Mouse (Mus musculus): ENCODE results near the gene Fancf.

Gene Fancf

GRCm38 (mm10) chr7:51862097-51862492, at the start of gene Fancf:
Gene Fancf, minus strand, starts transcription at chr7:51862267.
- peak; percentile 96 for DNase-seq (ENCODE audit: inconsistent ontology term)

- no peak for DNase-seq (ENCODE audit: inconsistent ontology term)
Observed at GRCm38 (mm10) chr7:51899066-51899465, 37.0 kb upstream of the Fancf start.

- DNase-seq (ENCODE audit: inconsistent ontology term) = no peak
Observed at GRCm38 (mm10) chr7:51894939-51895338, 32.9 kb upstream of the Fancf start.

GRCm38 (mm10) chr7:51894133-51894801, 32.2 kb upstream of the Fancf start:
- DNase-seq (ENCODE audit: inconsistent ontology term) = no peak

GRCm38 (mm10) chr7:51893008-51893407, 30.9 kb upstream of the Fancf start:
- no peak for DNase-seq (ENCODE audit: inconsistent ontology term)

- peak; percentile 50 for DNase-seq (ENCODE audit: inconsistent ontology term)
Observed at GRCm38 (mm10) chr7:51892224-51892965, 30.3 kb upstream of the Fancf start.

- DNase-seq (ENCODE audit: inconsistent ontology term) = no peak
Observed at GRCm38 (mm10) chr7:51889601-51890000, 27.5 kb upstream of the Fancf start.

- DNase-seq (ENCODE audit: inconsistent ontology term) = no peak
Observed at GRCm38 (mm10) chr7:51887678-51888567, 25.9 kb upstream of the Fancf start.

GRCm38 (mm10) chr7:51885345-51885744, 23.3 kb upstream of the Fancf start:
- DNase-seq (ENCODE audit: inconsistent ontology term) = no peak

GRCm38 (mm10) chr7:51880121-51880520, 18.1 kb upstream of the Fancf start:
- no peak for DNase-seq (ENCODE audit: inconsistent ontology term)

GRCm38 (mm10) chr7:51879136-51879723, 17.2 kb upstream of the Fancf start:
- DNase-seq (ENCODE audit: inconsistent ontology term) = peak; percentile 55

GRCm38 (mm10) chr7:51878730-51879129, 16.7 kb upstream of the Fancf start:
- DNase-seq (ENCODE audit: inconsistent ontology term) = no peak

- DNase-seq (ENCODE audit: inconsistent ontology term) = no peak
Observed at GRCm38 (mm10) chr7:51876316-51876715, 14.2 kb upstream of the Fancf start.

GRCm38 (mm10) chr7:51872597-51872996, 10.5 kb upstream of the Fancf start:
- DNase-seq (ENCODE audit: inconsistent ontology term) = no peak

GRCm38 (mm10) chr7:51872041-51872440, 10.0 kb upstream of the Fancf start:
- DNase-seq (ENCODE audit: inconsistent ontology term) = no peak

- no peak for DNase-seq (ENCODE audit: inconsistent ontology term)
Observed at GRCm38 (mm10) chr7:51867983-51868382, 5.9 kb upstream of the Fancf start.

GRCm38 (mm10) chr7:51865336-51865735, 3.3 kb upstream of the Fancf start:
- DNase-seq (ENCODE audit: inconsistent ontology term) = no peak

- no peak for DNase-seq (ENCODE audit: inconsistent ontology term)
Observed at GRCm38 (mm10) chr7:51862842-51863241, 775 bp upstream of the Fancf start.

GRCm38 (mm10) chr7:51861250-51862096, 594 bp downstream of the Fancf start, which contains the start of gene Gas2:
Gene Gas2, plus strand, starts transcription at chr7:51862015.
- DNase-seq (ENCODE audit: inconsistent ontology term) = peak; percentile 86

- no peak for DNase-seq (ENCODE audit: inconsistent ontology term)
Observed at GRCm38 (mm10) chr7:51851890-51852507, 10.1 kb downstream of the Fancf start.

Data from Muller cell, postnatal 12 days (primary cell).